Mouse (Mus musculus) embryonic facial prominence, embryonic 12.5 days (tissue): ENCODE measurements at regions not wholly inside any gene's neighbourhood (a gene's known extent, or its start where the extent isn't known, plus 50 kb on each side); places are given as distances from the start of the nearest gene placed in this dataset.

Experiments used
- ATAC-seq: fragments of 200-750 bp; cut with Nextera tagmentation; 2 replicates; pipeline ENCODE4 v1.8.0; 2017; ENCODE audit not compliant: insufficient number of reproducible peaks, insufficient read depth, low FRiP score, low TSS enrichment
- H3K27ac ChIP-seq: fragments of 300-500 bp; sonication (generic); 2 replicates; pipeline ENCODE4 v1.5.1; 2016; ENCODE audit warnings: mild to moderate bottlenecking
- H3K27me3 ChIP-seq: fragments of 300-500 bp; sonication (generic); 2 replicates; pipeline ENCODE4 v1.6.1; 2016; ENCODE audit warnings: mild to moderate bottlenecking, moderate library complexity
- H3K36me3 ChIP-seq: fragments of 300-500 bp; sonication (generic); 2 replicates; pipeline ENCODE4 v1.6.1; 2016; ENCODE audit warnings: mild to moderate bottlenecking
- H3K4me1 ChIP-seq: fragments of 300-500 bp; sonication (generic); 2 replicates; pipeline ENCODE4 v1.6.1; 2016
- H3K4me2 ChIP-seq: fragments of 300-500 bp; sonication (generic); replicated peaks from 2 replicates; pipeline ENCODE4 v1.6.1; 2016; ENCODE audit warnings: mild to moderate bottlenecking, moderate library complexity
- H3K4me3 ChIP-seq: fragments of 300-500 bp; sonication (generic); 2 replicates; pipeline ENCODE4 v1.5.1; 2016; ENCODE audit warnings: mild to moderate bottlenecking
- H3K9ac ChIP-seq: fragments of 300-500 bp; sonication (generic); 2 replicates; pipeline ENCODE4 v1.6.1; 2016; ENCODE audit warnings: mild to moderate bottlenecking, moderate library complexity
- H3K9me3 ChIP-seq: fragments of 300-500 bp; sonication (generic); 2 replicates; pipeline ENCODE4 v1.6.1; 2016; ENCODE audit warnings: mild to moderate bottlenecking, moderate library complexity
- WGBS: fragments of 180-500 bp; shearing (Covaris S2); methylation state at CpG from one replicate; pipeline ENCODE4 v1.1.7; 2016; 5-methylcytosine and 5-hydroxymethylcytosine counted together

GRCm38 (mm10) chr4:33823850-33824249, 100.5 kb upstream of the Cnr1 start:
- Histone ChIP-seq H3K36me3 (no peaks in the 10 kb centered on the region), H3K4me2 (no peak overlapping the region), H3K27ac (no peak overlapping the region), H3K9ac (no peak overlapping the region), H3K4me1 (no peaks in the 10 kb centered on the region), H3K4me3 (no peak overlapping the region), H3K27me3 (no peaks in the 10 kb centered on the region), H3K9me3 (no peaks in the 10 kb centered on the region)
- 5% methylated on average over 5 of the region's 5 CpGs for WGBS
- ATAC-seq, result no peak

DNA sequence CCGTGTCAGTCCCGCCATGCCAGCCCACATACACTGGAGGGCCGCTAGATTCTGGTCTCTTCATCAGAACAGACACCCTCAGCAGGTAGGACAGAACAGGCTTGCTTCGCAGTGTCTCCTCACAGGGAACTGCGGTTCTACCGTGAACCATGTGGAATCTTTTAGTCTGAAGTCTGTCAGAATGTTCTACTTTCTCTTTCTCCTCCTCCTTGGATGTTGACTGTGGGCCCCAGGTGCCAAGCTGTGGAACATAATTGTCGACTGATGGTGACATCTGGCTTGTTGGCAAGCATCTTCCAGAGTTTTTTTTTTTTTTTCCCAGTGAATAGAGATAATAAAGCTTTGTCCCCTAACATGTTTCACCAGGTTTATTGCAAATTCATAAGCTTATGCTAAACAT, 91.3 kb upstream of the Cnr1 start:
- ATAC-seq, result no peak
- Histone ChIP-seq H3K4me1 (no peaks in the 10 kb centered on the region), H3K9me3 (no peaks in the 10 kb centered on the region), H3K4me2 (no peak overlapping the region), H3K4me3 (no peak overlapping the region), H3K27ac (no peak overlapping the region), H3K36me3 (no peaks in the 10 kb centered on the region), H3K9ac (no peak overlapping the region), H3K27me3 (no peaks in the 10 kb centered on the region)
- 82% methylated on average over 7 of the region's 7 CpGs for WGBS

DNA sequence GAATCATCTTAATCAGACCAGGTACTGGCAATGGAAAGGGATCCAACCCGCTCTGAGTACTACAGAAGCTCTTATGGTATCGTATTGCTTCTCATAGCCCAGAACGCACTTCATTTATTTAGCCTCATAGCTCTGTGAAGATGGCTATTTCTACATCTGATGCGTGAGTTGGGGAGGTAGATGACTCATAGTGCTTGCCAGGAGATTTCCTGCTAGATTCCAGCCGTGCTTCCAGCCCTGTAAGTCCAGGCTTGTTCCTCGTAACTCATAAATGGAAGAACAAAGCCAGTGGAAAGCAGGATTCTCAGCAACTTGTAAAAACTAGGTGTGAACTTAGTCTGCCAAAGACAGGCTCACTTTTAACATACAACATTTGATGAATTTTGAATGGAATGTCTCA, 86.0 kb upstream of the Cnr1 start:
- H3K27me3 ChIP-seq, result no peaks in the 10 kb centered on the region
- 84% methylated on average over 6 of the region's 6 CpGs for WGBS
- no peaks in the 10 kb centered on the region for H3K9me3 ChIP-seq
- no peaks in the 10 kb centered on the region for H3K36me3 ChIP-seq
- H3K4me3 ChIP-seq, result no peak overlapping the region
- H3K4me1 ChIP-seq, result no peaks in the 10 kb centered on the region
- H3K4me2 ChIP-seq, result no peak overlapping the region
- ATAC-seq, result no peak
- no peak overlapping the region for H3K27ac ChIP-seq
- H3K9ac ChIP-seq, result no peak overlapping the region

- WGBS, result 72% methylated on average over 14 of the region's 14 CpGs
- ATAC-seq, result no peak
These were observed 84.3 kb upstream of the Cnr1 start for GRCm38 (mm10) chr4:33840119-33840518.

DNA sequence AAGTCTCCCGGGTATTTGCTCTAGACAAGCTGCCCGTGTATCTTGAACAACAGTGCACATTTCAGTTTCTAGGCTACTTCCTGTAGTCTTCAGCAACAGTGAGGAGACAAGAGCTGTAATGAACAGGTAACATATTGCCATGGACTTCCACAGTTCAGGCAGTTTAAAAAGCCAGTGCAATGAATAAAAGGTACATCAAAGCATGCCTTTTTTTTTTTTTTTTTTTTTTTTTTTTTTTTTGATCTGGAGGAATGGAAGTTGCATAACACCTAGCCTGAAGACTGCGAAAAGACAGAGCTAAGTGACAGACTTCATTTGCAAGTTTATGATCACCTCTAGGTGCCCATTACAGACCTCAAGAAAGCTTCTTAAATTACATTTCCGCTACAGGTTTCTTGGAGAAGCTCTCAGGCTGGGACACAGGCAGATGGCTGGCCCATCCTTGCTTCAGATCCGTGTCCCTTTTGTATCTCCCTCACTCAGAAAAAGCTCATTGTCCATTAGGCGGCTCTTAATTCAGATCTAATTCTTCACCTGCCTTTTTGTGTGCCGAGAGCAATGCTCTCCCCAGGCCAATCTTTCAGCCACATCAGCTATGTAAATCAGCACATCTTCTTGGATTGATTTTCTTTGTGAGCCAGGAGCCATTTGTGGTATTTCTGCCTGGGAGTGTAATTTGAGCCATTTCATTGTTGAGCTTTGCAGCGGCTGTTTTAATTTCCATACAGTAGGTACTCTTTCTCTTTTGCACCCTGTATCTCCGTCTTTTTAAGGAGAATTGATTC, 78.6 kb upstream of the Cnr1 start:
- H3K4me1 ChIP-seq, result peaks cover 6% of the 10 kb centered on the region
- 27% methylated on average over 9 of the region's 9 CpGs for WGBS
- no peak overlapping the region for H3K4me3 ChIP-seq
- no peaks in the 10 kb centered on the region for H3K27me3 ChIP-seq
- H3K9ac ChIP-seq, result no peak overlapping the region
- H3K36me3 ChIP-seq, result no peaks in the 10 kb centered on the region
- no peak for ATAC-seq
- no peak overlapping the region; the same call in 1 of the 2 replicates for H3K4me2 ChIP-seq
- H3K9me3 ChIP-seq, result no peaks in the 10 kb centered on the region
- no peak overlapping the region for H3K27ac ChIP-seq

More at GRCm38 (mm10) chr4:33840119-33840518, 84.3 kb upstream of the Cnr1 start:
- Histone ChIP-seq H3K4me2 (no peak overlapping the region), H3K4me1 (no peaks in the 10 kb centered on the region), H3K27ac (no peak overlapping the region), H3K9me3 (no peaks in the 10 kb centered on the region), H3K4me3 (no peak overlapping the region), H3K9ac (no peak overlapping the region), H3K27me3 (no peaks in the 10 kb centered on the region), H3K36me3 (no peaks in the 10 kb centered on the region)

DNA sequence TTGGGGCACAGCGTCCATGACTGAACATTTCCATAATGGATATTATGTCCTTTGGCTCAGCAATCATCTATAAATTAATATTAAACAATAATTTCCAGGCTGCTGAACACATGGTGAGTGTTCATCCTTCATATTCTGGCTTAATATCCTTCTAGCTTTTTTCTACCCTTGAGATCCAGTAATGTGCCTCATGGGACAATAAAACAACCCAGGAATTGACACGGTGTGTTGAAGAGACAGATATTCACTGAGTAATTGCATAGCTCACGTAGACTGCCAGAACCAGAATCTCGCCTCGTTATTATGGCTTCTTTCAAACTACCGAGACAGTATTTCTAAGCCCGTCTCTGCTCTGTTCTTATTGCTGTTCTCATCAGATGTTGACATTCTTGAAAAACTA, 74.1 kb upstream of the Cnr1 start:
- no peak overlapping the region for H3K9ac ChIP-seq
- no peaks in the 10 kb centered on the region for H3K27me3 ChIP-seq
- WGBS, result 88% methylated on average over 7 of the region's 7 CpGs
- no peak for ATAC-seq
- H3K27ac ChIP-seq, result no peak overlapping the region
- no peaks in the 10 kb centered on the region for H3K36me3 ChIP-seq
- H3K4me1 ChIP-seq, result peaks cover 6% of the 10 kb centered on the region
- H3K9me3 ChIP-seq, result no peaks in the 10 kb centered on the region
- no peak overlapping the region for H3K4me3 ChIP-seq
- H3K4me2 ChIP-seq, result no peak overlapping the region

DNA sequence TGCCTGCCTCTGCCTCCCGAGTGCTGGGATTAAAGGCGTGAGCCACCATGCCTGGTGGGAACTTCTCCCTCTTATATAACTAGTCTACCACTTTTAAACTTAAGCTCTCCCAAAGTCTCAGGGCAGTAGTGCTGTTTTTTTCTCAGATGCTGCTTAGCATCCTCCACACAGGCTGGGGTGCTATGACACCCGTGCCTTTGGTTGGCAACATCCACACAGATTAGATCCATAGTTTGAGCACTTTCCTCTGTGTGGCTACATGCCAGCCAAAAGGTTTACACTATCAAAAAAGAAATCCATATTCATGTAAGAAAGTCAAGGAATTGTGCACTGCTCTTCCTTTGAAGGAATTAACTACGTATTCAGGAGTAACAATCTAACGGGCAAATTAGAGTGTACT, 72.1 kb upstream of the Cnr1 start:
- no peak for ATAC-seq
- 91% methylated on average over 5 of the region's 5 CpGs for WGBS
- Histone ChIP-seq H3K27me3 (no peaks in the 10 kb centered on the region), H3K4me2 (no peak overlapping the region), H3K36me3 (no peaks in the 10 kb centered on the region), H3K4me1 (no peaks in the 10 kb centered on the region), H3K9ac (no peak overlapping the region), H3K27ac (no peak overlapping the region), H3K4me3 (no peak overlapping the region), H3K9me3 (no peaks in the 10 kb centered on the region)

GRCm38 (mm10) chr4:33855112-33855511, 69.3 kb upstream of the Cnr1 start:
- Histone ChIP-seq H3K27ac (no peak overlapping the region), H3K4me1 (no peaks in the 10 kb centered on the region), H3K27me3 (no peaks in the 10 kb centered on the region), H3K9ac (no peak overlapping the region), H3K9me3 (no peaks in the 10 kb centered on the region), H3K4me2 (no peak overlapping the region), H3K36me3 (no peaks in the 10 kb centered on the region), H3K4me3 (no peak overlapping the region)
- ATAC-seq, result no peak

- Histone ChIP-seq H3K9ac (no peak overlapping the region), H3K4me3 (no peak overlapping the region), H3K27me3 (no peaks in the 10 kb centered on the region), H3K27ac (no peak overlapping the region), H3K36me3 (no peaks in the 10 kb centered on the region), H3K9me3 (no peaks in the 10 kb centered on the region), H3K4me2 (no peak overlapping the region), H3K4me1 (no peaks in the 10 kb centered on the region)
- WGBS, result 96% methylated on average over 2 of the region's 2 CpGs
- ATAC-seq, result no peak
These were observed 57.3 kb upstream of the Cnr1 start for GRCm38 (mm10) chr4:33867126-33867525.

GRCm38 (mm10) chr4:33869317-33869716, 55.1 kb upstream of the Cnr1 start:
- Histone ChIP-seq H3K36me3 (no peaks in the 10 kb centered on the region), H3K4me3 (no peak overlapping the region), H3K4me1 (no peaks in the 10 kb centered on the region), H3K27ac (no peak overlapping the region), H3K9ac (no peak overlapping the region), H3K27me3 (no peaks in the 10 kb centered on the region), H3K9me3 (no peaks in the 10 kb centered on the region), H3K4me2 (no peak overlapping the region)
- whole genome bisulfite sequencing, result 42% methylated on average over 5 of the region's 5 CpGs
- ATAC-seq, result no peak
